Mouse (Mus musculus): ENCODE data around the gene Copz2. TPM values are rescaled to one million over a fixed set of nuclear protein-coding genes. Genes with fewer than 3 reads are reported as not detected.

Copz2 gene
- total and polyA plus RNA-seq, 3 experiments = 0.35 to 4.1 (median 0.99) TPM

DNA sequence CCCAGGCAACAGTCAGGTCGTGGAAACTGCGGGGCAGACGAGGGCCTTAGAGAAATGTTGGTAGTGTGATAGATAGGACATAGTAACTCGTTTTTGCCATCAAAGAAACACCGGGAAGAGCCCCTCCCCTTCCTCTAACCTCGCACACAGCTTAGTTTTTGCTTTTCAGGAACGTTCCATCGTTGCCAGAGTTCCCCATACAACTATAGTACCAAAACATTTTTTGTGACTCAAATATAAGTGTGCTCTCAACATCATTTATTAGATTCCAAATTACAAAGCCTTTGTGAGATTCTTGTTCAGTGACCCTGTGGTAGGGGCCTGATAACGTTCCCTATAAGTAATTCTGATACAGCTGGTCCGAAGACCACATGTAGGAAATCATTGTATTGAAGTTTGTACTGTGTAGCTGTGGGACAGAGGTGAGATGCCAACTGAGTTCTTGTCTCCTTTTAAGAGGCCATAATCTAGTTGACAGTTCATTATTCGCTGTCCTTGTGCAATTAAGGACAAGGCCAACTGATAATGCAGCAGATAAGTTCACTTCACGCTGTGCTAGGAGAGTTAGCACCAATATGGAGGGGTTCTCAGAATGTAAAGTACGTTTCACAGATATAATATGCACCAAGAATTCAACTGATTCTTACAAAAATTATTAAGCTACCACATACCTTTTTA is 19.0 kb upstream of the Copz2 start:
- no peak for DNase-seq (ENCODE audit: extremely low read depth)
- in situ Hi-C loops (cut with MboI; ENCODE audit: low pct_ligation_motif_present, low pct_unique_long_range_greater_than_20kb, low sequenced_read_pairs) = no loop called here

GRCm38 (mm10) chr11:96831516-96831915 is 18.2 kb upstream of the Copz2 start:
- Histone ChIP-seq H3K27ac (ENCODE audit: insufficient read depth, low read depth) (no peak overlapping the region), H3K4me1 (ENCODE audit: control insufficient read depth in 1 of 2, insufficient read depth in 2 of 2) (peaks cover 11 to 57% of the 10 kb centered on the region in 2 experiments), H3K27me3 (replicated peaks) (no peaks in the 10 kb centered on the region), H3K9ac (ENCODE audit: insufficient read depth, low read depth) (no peak overlapping the region), H3K4me3 (replicated peaks in 1 of 3; ENCODE audit: low read depth in 2 of 3, low read length in 2 of 3, poor library complexity in 1 of 3) (no peak overlapping the region), H3K79me2 (replicated peaks; ENCODE audit: control insufficient read depth, extremely low read depth, insufficient read depth, poor library complexity, severe bottlenecking) (peaks cover 26% of the 10 kb centered on the region), H3K36me3 (replicated peaks in 1 of 2; ENCODE audit: control insufficient read depth in 1 of 2, insufficient read depth in 1 of 2, low read length in 1 of 2) (peaks cover 8 to 16% of the 10 kb centered on the region in 2 experiments), H3K4me2 (ENCODE audit: insufficient read depth, low read depth, poor library complexity, severe bottlenecking) (0 out of 2 replicates have a peak overlapping the region, but pooled peaks have one; percentile 11), H3K9me3 (replicated peaks; ENCODE audit: low read length) (no peaks in the 10 kb centered on the region)
- TF ChIP-seq PAX5 (IDR thresholded peaks at IDR 0.05; ENCODE audit: low read length) = no peak
- dilution Hi-C loops (cut with MboI; ENCODE audit: extremely low pct_ligation_motif_present, extremely low pct_unique_long_range_greater_than_20kb, low sequenced_read_pairs) = no loop called here
- in situ Hi-C loops (cut with MboI; ENCODE audit: low pct_ligation_motif_present, low pct_unique_long_range_greater_than_20kb, low sequenced_read_pairs) = no loop called here
- DNase-seq (ENCODE audit: extremely low read depth) = no peak

More for the DNA sequence above, 19.0 kb upstream of the Copz2 start:
- H3K4me1 ChIP-seq (ENCODE audit: control insufficient read depth in 1 of 2, insufficient read depth in 2 of 2) = peaks cover 15 to 65% of the 10 kb centered on the region in 2 experiments
- H3K4me2 ChIP-seq (ENCODE audit: insufficient read depth, low read depth, poor library complexity, severe bottlenecking) = peak overlapping the region; percentile 75
- no peaks in the 10 kb centered on the region for H3K27me3 ChIP-seq (replicated peaks)
- H3K9me3 ChIP-seq (replicated peaks; ENCODE audit: low read length) = no peaks in the 10 kb centered on the region
- dilution Hi-C loops (cut with MboI; ENCODE audit: extremely low pct_ligation_motif_present, extremely low pct_unique_long_range_greater_than_20kb, low sequenced_read_pairs) = no loop called here
- H3K79me2 ChIP-seq (replicated peaks; ENCODE audit: control insufficient read depth, extremely low read depth, insufficient read depth, poor library complexity, severe bottlenecking) = peaks cover 35% of the 10 kb centered on the region
- H3K4me3 ChIP-seq (replicated peaks in 1 of 3; ENCODE audit: low read depth in 2 of 3, low read length in 2 of 3, poor library complexity in 1 of 3) = peak overlapping the region; percentile 62 to 79 (median 78)
- H3K27ac ChIP-seq (ENCODE audit: insufficient read depth, low read depth) = peak overlapping the region; percentile 76
- no peak for TF ChIP-seq POLR2A (IDR thresholded peaks at IDR 0.05; ENCODE audit: low read depth, low read length)
- no peak for TF ChIP-seq HCFC1 (IDR thresholded peaks at IDR 0.05; ENCODE audit: low read depth, low read length)
- peak; percentile 81; the same call in 1 of the 2 replicates for TF ChIP-seq SIN3A (IDR thresholded peaks at IDR 0.05; ENCODE audit: low read length)
- peak; percentile 46; the same call in 1 of the 2 replicates for TF ChIP-seq IRF4 (IDR thresholded peaks at IDR 0.05; ENCODE audit: low read depth, low read length)
- 0 out of 2 replicates have a peak, but pooled peaks have one; percentile 38 for TF ChIP-seq MYC (IDR thresholded peaks at IDR 0.05; ENCODE audit: low read depth, low read length)
- peak; percentile 35; the same call in 1 of the 2 replicates for TF ChIP-seq ELF1 (IDR thresholded peaks at IDR 0.05; ENCODE audit: low read depth, low read length)
- H3K36me3 ChIP-seq (replicated peaks in 1 of 2; ENCODE audit: control insufficient read depth in 1 of 2, insufficient read depth in 1 of 2, low read length in 1 of 2) = peaks cover 12 to 24% of the 10 kb centered on the region in 2 experiments
- H3K9ac ChIP-seq (ENCODE audit: insufficient read depth, low read depth) = peak overlapping the region; percentile 71

DNA sequence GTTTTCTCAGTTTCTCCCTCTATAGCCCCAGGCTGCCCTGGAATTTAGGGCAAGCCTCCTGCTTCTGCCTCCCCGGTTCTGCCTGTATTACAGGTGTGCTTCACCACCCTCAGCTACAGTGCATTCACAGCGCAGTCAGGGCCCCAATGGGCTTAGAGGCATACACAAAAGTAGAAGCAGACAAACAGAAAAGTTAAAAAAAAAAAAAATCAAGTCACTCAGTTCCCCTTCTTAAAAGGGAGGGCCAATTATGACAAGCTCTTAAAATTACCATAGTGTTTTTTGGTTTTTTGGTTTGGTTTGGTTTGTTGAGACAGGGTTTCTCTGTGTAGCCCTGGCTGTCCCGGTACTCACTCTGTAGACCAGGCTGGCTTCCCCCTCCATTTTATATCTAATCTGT is 17.1 kb upstream of the Copz2 start:
- Histone ChIP-seq H3K9ac (ENCODE audit: insufficient read depth, low read depth) (peak overlapping the region; percentile 39; the same call in 1 of the 2 replicates), H3K4me3 (replicated peaks in 1 of 3; ENCODE audit: low read depth in 2 of 3, low read length in 2 of 3, poor library complexity in 1 of 3) (no peak overlapping the region), H3K27me3 (replicated peaks) (peaks cover under 1% of the 10 kb centered on the region), H3K9me3 (replicated peaks; ENCODE audit: low read length) (no peaks in the 10 kb centered on the region), H3K79me2 (replicated peaks; ENCODE audit: control insufficient read depth, extremely low read depth, insufficient read depth, poor library complexity, severe bottlenecking) (peaks cover 16% of the 10 kb centered on the region), H3K27ac (ENCODE audit: insufficient read depth, low read depth) (peak overlapping the region; percentile 56), H3K4me1 (ENCODE audit: control insufficient read depth in 1 of 2, insufficient read depth in 2 of 2) (peaks cover 11 to 55% of the 10 kb centered on the region in 2 experiments), H3K36me3 (replicated peaks in 1 of 2; ENCODE audit: control insufficient read depth in 1 of 2, insufficient read depth in 1 of 2, low read length in 1 of 2) (peaks cover 3 to 6% of the 10 kb centered on the region in 2 experiments), H3K4me2 (ENCODE audit: insufficient read depth, low read depth, poor library complexity, severe bottlenecking) (peak overlapping the region; percentile 77)
- in situ Hi-C loops (cut with MboI; ENCODE audit: low pct_ligation_motif_present, low pct_unique_long_range_greater_than_20kb, low sequenced_read_pairs) = no loop called here
- peak; percentile 48 for DNase-seq (ENCODE audit: extremely low read depth)
- dilution Hi-C loops (cut with MboI; ENCODE audit: extremely low pct_ligation_motif_present, extremely low pct_unique_long_range_greater_than_20kb, low sequenced_read_pairs) = no loop called here
- 0 out of 2 replicates have a peak, but pooled peaks have one; percentile 36 for TF ChIP-seq MAZ (IDR thresholded peaks at IDR 0.05; ENCODE audit: low read depth, low read length)
- TF ChIP-seq USF2 (conservative IDR thresholded peaks at IDR 0.05; ENCODE audit: low read depth, low read length) = no peak
- TF ChIP-seq JUN (IDR thresholded peaks at IDR 0.05; ENCODE audit: insufficient read depth, low read depth, low read length) = no peak
- TF ChIP-seq POLR2AphosphoS2 (IDR thresholded peaks at IDR 0.05; ENCODE audit: low read depth, low read length) = no peak
- TF ChIP-seq ZNF384 (IDR thresholded peaks at IDR 0.05; ENCODE audit: low read depth, low read length) = peak; percentile 89
